Mouse (Mus musculus) gastrocnemius, adult 2 months (tissue): ENCODE data around the gene Vwa8. TPM values are rescaled to one million over a fixed set of nuclear protein-coding genes. Genes with fewer than 3 reads are reported as not detected.

Source experiments
- DNase-seq: peaks from one replicate; pipeline ENCODE4 v3.0.0; 2022
- H3K27ac ChIP-seq: fragments of 200-600 bp; 2 replicates; pipeline ENCODE4 v1.8.1; 2022; ENCODE audit warnings: mild to moderate bottlenecking
- H3K4me3 ChIP-seq: fragments of 200-600 bp; 2 replicates; pipeline ENCODE4 v1.8.1; 2022; ENCODE audit warnings: mild to moderate bottlenecking, moderate library complexity
- CTCF ChIP-seq: fragments of 200-600 bp; IDR thresholded peaks from 2 replicates; pipeline ENCODE4 v1.8.1; 2022; ENCODE audit warnings: antibody characterized with exemption, mild to moderate bottlenecking, moderate library complexity
- intact Hi-C: fragments of 180-260 bp; cut with DNase I; formaldehyde crosslinking; loops from one replicate; pipeline ENCODE4 v1.15.1; 2025
- total RNA-seq, 2 experiments: library from RNA; stranded (reverse); gene quantifications; 2 replicates each; pipeline ENCODE4 v1.2.3; 2021

Vwa8 gene
- total RNA-seq, 2 experiments from 2014 or later = 64.5 to 83.1 TPM

DNA sequence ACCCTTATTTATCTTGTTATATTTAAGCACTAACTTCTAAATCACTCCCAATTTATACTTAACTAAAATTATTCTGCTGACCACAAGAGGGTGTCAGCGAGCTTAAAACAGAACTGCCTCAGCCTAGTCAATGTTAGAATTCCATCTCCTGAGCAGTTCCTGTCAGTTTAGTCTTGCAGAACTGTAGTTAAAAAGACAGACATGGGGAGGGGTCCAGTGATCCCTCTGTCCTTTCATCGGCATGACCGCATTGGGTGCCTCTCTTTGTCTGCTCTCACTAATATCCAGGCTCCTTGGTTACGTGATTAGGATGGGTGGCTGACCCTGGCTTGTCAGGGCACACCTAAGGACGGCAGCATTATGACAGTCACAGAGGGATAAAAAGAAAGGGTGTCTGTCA is 275.8 kb downstream of the Vwa8 start:
- intact Hi-C loops = loop anchor here (1.0 to 5.0 kb wide), 3 partner anchors 176 to 343 kb away; partner anchors contain the start of gene Rgcc
- TF ChIP-seq CTCF = peak; percentile 85
- H3K27ac ChIP-seq = peak overlapping the region; percentile 46; the same call in 1 of the 2 replicates
- DNase-seq = no peak
- no peak overlapping the region for H3K4me3 ChIP-seq

- H3K27ac ChIP-seq = no peak overlapping the region
- no peak overlapping the region for H3K4me3 ChIP-seq
- intact Hi-C loops = no loop called here
- TF ChIP-seq CTCF = no peak
- no peak for DNase-seq
These were observed 277.3 kb downstream of the Vwa8 start for GRCm38 (mm10) chr14:79126176-79126575.

- Histone ChIP-seq H3K27ac (peak overlapping the region; percentile 8; the same call in 1 of the 2 replicates), H3K4me3 (no peak overlapping the region)
- peak; percentile 53 for TF ChIP-seq CTCF
- no peak for DNase-seq
- intact Hi-C loops = no loop called here
These were observed 286.1 kb downstream of the Vwa8 start for GRCm38 (mm10) chr14:79134891-79135334.

GRCm38 (mm10) chr14:79135441-79135840 is 286.6 kb downstream of the Vwa8 start:
- intact Hi-C loops = no loop called here
- Histone ChIP-seq H3K4me3 (no peak overlapping the region), H3K27ac (no peak overlapping the region)
- no peak for TF ChIP-seq CTCF
- DNase-seq = no peak

- no peak overlapping the region for H3K4me3 ChIP-seq
- DNase-seq = no peak
- intact Hi-C loops = no loop called here
- H3K27ac ChIP-seq = no peak overlapping the region
- no peak for TF ChIP-seq CTCF
These were observed 287.7 kb downstream of the Vwa8 start for GRCm38 (mm10) chr14:79136585-79136984.

DNA sequence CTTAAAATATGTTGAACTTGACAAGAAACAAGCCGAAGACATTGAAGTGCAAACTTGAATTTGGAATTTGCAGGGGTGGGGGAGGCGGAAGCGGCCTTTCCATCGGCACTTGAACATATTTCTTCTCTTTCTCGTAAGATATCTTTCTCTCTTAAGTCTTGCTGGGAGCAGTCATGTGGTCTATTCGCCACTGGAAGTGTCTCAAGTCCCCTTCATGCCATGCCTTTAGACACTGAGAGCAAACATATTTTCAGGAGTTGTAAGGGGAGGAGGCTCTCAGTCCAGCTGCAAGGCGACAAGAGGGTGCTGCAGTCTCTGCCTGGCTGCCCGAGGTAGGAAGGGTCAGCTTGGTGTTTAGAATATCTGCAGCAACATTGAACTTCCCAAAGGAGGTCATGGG is 288.2 kb downstream of the Vwa8 start:
- no peak for DNase-seq
- no peak for TF ChIP-seq CTCF
- intact Hi-C loops = no loop called here
- no peak overlapping the region for H3K4me3 ChIP-seq
- H3K27ac ChIP-seq = no peak overlapping the region

- intact Hi-C loops = no loop called here
- DNase-seq = no peak
- TF ChIP-seq CTCF = peak; percentile 46
- Histone ChIP-seq H3K27ac (peak overlapping the region; percentile 88), H3K4me3 (no peak overlapping the region)
These were observed 290.3 kb downstream of the Vwa8 start for GRCm38 (mm10) chr14:79139096-79139651.

GRCm38 (mm10) chr14:79139918-79140825 is 291.3 kb downstream of the Vwa8 start:
- peak; percentile 75 for DNase-seq
- intact Hi-C loops = no loop called here
- Histone ChIP-seq H3K27ac (peak overlapping the region; percentile 88), H3K4me3 (peak overlapping the region; percentile 40)
- TF ChIP-seq CTCF = peak; percentile 26; the same call in 1 of the 2 replicates

GRCm38 (mm10) chr14:79140826-79141219 is 292.0 kb downstream of the Vwa8 start:
- peak overlapping the region; percentile 40 for H3K4me3 ChIP-seq
- intact Hi-C loops = no loop called here
- no peak for TF ChIP-seq CTCF
- DNase-seq = peak; percentile 49
- H3K27ac ChIP-seq = peak overlapping the region; percentile 88

GRCm38 (mm10) chr14:79142342-79142741 is 293.5 kb downstream of the Vwa8 start:
- no peak for TF ChIP-seq CTCF
- Histone ChIP-seq H3K27ac (no peak overlapping the region), H3K4me3 (no peak overlapping the region)
- no peak for DNase-seq
- intact Hi-C loops = no loop called here

- H3K4me3 ChIP-seq = no peak overlapping the region
- H3K27ac ChIP-seq = no peak overlapping the region
- intact Hi-C loops = no loop called here
- no peak for TF ChIP-seq CTCF
- no peak for DNase-seq
These were observed 294.8 kb downstream of the Vwa8 start for GRCm38 (mm10) chr14:79143696-79144095.

DNA sequence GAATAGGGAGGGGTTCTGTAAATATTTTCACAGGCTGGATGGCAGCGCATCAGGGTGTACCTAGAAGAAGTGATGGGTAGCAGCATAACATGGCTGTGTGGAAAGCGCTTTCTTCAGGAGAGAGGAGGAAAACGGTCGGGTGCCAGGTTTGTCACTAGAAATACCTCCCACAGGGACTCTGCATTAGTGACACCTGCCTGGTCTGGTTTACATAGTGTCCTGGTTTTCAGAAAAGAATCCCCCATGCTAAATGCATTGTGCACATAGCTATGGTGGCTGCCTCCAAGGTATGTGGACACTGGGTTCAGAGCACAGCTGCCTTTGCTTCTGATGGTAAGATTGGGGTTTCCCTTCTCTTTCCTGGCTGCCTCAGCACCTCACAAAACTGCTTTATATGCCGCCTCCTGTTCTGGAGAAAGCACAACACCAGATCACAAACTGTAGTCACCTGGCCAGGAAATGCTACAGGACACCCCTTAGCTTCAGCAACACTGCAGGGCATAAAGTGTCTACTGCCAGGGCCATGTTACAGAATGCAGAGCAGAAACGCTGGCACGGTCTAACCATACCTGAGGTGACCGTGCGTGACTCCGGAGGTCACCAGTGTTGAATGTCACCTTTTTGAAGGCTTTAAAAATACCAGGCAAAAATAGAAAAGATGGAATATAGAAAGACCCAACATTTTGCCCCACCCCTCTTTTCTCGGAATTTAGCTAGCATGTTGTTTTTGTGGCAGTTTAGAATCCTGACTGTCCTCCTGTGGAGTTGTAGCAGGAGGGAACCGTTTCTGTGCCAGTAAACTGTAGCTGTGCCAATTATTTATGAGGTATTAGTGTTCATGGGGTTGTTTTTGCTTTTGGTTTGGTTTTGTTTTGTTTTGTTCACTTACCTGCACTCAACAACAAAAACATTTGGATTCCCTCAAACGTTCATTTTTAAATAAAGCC is 295.7 kb downstream of the Vwa8 start:
- Histone ChIP-seq H3K27ac (peak overlapping the region; percentile 4; the same call in 1 of the 2 replicates), H3K4me3 (no peak overlapping the region)
- intact Hi-C loops = no loop called here
- TF ChIP-seq CTCF = no peak
- DNase-seq = no peak
